Mouse (Mus musculus): ENCODE results near the gene Map3k15.

Gene Map3k15

GRCm38 (mm10) chrX:159988002-159988960, at the start of gene Map3k15:
Gene Map3k15, plus strand, starts transcription at chrX:159988433.
- in situ Hi-C loops (cut with MboI, MseI), result no loop called here

- in situ Hi-C loops (cut with MboI, MseI), result loop anchor here in 1 of 2 experiments (5.0 kb wide), 1 partner anchor 315 kb away; the partner anchor contains the start of gene Sh3kbp1
Measured at GRCm38 (mm10) chrX:159942569-159942968, 45.7 kb upstream of the Map3k15 start.

DNA sequence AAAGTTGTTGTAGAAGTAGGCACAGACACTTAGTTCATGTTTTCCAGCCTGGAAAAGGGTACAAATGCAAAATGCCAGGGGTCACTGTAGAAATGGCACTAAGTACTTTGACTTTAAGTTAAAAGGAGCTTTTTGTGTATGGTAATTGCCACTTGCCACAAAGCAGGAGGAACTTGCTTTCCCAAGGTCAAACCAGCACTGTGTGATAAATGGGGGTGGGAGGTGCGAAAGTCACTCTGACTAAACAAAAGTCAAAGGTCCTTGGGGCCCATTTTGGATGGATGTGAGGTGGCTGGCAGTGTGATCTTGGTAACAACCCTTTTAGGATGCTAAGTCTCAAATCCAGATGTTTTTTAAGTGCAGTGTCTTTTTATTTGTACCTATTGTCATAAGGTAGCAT, 44.6 kb upstream of the Map3k15 start:
- in situ Hi-C loops (cut with MboI, MseI), result loop anchor here in 1 of 2 experiments (5.0 kb wide), 1 partner anchor 316 kb away; the partner anchor contains the start of gene Sh3kbp1

GRCm38 (mm10) chrX:159953546-159954429, 34.4 kb upstream of the Map3k15 start:
- in situ Hi-C loops (cut with MboI, MseI), result no loop called here

- in situ Hi-C loops (cut with MboI, MseI), result no loop called here
Measured at GRCm38 (mm10) chrX:159954430-159954779, 33.8 kb upstream of the Map3k15 start.

DNA sequence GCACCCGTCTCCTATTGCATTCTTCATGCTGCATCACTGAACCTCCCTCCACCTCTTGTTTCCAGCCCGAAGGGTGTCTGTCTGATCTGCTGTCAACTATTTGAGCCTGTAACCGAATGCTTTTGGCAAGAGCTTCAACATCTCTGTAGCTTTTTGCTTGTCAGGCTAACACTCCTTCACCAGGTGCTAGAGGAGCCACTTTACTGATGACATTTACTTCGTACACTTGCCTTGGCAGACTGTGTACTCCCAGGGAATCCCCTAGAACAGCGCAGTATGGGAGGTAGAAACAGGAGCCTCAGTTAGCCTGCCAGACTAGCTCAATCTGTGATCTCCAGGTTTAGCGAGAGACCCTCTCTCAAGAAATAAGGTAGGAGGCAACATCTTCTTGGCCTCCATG, 32.8 kb upstream of the Map3k15 start:
- in situ Hi-C loops (cut with MboI, MseI), result no loop called here

- in situ Hi-C loops (cut with MboI, MseI), result no loop called here
Measured at GRCm38 (mm10) chrX:159961385-159961784, 26.8 kb upstream of the Map3k15 start.

- in situ Hi-C loops (cut with MboI, MseI), result no loop called here
Measured at GRCm38 (mm10) chrX:159963273-159963672, 25.0 kb upstream of the Map3k15 start.

DNA sequence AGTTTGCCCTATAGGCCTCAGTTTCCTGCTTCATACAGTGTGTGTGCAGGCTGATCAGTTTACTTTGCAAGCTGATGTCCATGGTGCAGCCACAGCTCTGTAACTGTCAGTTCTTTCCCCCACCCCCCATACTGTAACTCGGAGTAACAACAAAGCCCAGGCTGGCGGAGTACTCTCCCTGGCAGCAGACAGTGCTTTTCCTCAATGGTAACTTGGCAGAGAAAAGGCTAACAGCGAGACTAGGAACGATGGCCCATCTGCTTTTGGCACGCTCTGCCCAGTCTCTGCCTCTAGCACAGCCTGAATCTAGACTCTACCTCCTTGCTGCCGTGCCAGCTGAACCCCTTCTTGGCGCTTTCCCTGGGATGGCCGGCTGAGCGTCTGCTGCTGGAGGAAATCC, 24.3 kb upstream of the Map3k15 start:
- in situ Hi-C loops (cut with MboI, MseI), result no loop called here

DNA sequence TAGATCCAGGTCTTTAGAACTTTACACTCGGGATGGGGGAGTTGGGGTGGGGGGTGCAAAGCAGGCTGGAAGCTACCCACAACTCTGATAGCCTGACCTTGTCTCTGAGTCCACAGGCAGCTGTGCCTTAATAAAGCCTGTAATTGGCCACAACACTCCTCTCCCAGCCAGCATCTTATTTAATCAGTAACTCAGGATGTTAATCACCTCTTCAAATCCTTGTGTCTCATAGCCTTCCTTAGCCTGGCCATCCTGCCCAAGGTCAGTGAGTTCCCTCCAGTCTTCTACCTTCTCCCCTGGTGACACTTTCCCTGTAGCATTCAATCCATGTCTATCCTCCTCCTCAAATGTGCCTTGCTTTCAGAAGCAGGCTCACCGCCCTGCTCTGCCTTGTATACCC, 19.2 kb upstream of the Map3k15 start:
- in situ Hi-C loops (cut with MboI, MseI), result no loop called here

DNA sequence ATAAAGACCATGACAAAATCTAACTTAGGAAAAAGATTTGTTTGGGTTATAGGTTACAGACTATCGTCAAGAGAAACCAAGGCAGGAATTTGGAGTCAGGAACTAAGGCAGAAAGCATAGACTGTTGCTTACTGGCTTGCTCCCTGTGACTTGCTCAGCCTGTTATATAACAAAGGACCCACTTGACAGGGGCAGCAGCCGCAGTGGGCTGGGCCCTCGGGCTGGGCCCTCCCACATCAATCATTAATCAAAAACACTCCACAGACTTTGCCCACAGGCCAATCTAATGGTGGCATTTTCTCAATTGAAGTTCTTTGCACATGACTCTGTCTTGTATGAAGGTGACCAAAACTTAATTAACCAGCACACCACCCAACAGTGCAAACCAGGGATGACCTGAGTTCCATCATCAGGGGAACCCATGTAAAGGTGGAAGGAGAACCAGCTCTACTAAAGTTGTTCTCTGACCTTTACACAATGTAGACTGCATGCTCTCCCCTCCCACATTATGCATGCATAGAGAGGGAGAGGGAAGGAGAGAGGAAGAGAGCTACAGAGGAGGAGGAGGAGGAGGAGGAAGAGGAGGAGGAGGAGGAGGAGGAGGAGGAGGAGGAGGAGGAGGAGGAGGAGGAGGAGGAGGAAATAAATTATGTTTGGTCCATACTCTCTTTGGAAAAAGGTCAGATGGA, 17.0 kb upstream of the Map3k15 start:
- in situ Hi-C loops (cut with MboI, MseI), result no loop called here

GRCm38 (mm10) chrX:159973730-159974129, 14.5 kb upstream of the Map3k15 start:
- in situ Hi-C loops (cut with MboI, MseI), result no loop called here

DNA sequence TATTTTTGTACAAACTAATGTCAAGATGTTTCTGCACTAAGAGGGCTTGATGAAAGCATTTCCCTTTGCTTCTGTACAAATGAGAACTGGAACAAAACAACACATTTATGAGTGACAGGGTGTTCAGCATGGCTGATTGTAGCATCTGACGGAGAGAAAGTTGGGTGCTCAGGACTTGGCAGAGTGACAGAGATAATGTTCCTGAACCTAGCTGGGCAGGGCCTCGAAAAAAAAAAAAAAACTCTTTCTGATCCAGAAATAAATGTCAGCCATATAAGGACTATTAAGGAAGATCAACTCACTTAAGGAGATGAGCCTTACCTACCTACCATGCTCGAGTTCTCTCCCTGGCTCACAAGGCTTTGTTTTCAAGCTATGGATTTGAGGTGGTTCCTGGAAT, 12.0 kb upstream of the Map3k15 start:
- in situ Hi-C loops (cut with MboI, MseI), result no loop called here

DNA sequence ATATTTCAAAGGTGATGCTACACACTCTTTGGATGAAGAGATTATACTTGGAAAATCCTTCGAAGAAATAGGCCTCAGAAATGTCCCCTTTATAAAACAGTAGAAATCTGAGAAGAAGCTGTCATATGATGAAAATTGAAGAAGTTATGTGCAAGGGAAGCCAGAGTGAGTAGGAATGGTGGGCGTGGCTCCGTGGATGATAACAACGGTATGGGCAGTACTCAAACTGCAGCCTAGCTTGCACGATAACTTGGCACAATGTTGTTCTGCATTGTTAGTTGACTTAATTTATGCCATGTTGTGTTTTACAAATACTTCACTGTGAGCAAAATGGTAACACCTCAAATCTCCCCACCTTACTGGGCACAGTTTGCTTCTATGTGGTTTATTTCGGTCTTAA, 7.6 kb downstream of the Map3k15 start:
- in situ Hi-C loops (cut with MboI, MseI), result no loop called here

DNA sequence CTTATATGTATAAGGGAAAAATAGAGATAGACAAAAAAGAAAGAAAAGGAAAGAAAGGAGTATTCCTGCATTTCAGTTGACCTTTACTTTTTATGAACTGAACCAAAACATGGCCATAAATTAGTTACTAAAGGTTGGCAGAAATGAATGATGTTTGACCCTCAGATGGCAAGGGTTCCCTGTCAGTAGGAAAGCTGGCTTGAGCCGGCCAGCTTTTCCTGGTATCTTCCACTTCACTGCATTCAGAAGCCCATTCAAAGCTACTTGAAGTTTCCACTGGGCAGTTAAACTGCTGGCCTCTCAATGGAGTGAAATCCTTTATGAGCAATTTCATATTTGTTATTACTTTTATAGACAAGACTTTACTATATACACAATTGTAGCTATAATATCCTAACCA, 65.1 kb downstream of the Map3k15 start:
- in situ Hi-C loops (cut with MboI, MseI), result no loop called here

DNA sequence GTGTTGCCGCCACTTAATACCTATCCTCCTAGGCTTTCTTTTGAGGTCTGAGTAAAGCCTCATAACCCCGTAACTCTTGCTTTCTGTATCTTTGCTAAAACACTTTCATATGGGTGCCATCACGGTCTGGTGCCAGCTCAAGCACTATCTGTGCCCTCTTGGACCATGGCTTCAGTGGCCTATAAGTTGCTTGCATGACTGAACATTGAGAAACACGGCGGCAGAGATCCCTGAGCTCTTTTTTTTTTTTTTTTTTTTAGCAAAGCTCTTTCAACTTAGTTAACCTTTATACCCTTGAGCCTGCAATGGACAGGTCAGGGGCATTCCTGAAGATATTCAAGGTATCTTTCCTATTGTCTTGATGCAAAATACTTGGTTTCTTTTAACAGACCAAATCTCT, 66.4 kb downstream of the Map3k15 start:
- in situ Hi-C loops (cut with MboI, MseI), result no loop called here

DNA sequence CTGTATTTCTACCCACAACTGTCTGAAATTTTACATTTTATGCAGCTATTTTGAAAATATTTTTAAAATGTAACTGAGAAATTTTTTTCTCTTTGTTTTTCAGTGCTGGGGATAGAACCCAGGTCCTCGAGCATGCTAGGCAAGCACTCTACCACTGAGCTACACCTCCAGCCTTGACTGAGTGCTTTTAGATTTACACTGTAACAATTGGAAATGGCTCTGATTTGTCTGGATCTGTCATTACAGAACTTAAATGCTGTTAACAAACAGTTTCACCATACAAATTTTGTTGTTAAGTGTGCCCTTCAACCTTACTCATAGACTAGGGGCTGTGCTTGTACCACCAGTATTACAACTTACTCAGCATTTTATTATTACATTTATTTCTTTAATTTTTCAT, 103.7 kb downstream of the Map3k15 start:
- in situ Hi-C loops (cut with MboI, MseI), result no loop called here

DNA sequence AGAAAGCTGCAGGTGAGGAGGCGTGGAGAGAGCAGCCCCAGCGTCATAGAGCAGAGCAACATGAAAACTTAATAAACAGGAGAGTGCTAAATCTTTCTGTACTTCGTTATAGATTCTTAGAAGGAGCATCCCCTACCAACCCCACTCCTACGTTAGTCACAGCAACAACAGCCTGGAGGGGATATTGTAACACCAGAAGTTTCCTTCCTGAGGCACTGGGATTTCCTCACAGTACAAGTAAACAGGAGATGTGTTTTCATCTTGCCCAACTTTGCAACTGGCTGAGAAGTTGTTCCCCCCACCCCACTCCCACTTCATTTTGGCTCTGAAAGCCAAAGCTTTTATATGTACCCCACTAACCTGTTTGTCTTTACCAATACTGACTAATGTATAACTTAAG, 119.6 kb downstream of the Map3k15 start:
- in situ Hi-C loops (cut with MboI, MseI), result no loop called here

DNA sequence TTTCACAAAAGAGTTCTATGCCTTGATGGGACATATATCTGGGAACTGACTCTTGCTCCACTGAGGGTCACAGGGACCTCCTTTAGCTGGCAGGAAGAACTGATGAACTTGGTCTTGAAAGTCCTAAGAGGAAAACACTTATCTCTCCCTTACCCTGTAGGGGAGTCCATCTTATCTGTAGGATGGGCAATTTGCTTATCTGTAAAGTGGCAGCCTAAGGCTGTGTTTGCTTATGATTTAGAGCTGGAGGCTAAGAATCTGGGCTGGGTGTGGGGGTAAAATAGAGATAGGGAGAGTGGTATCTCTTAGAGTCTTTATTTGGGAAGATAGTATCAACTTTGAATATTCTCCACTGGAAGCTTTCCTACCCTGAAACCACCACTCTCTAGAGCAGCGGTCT, 125.5 kb downstream of the Map3k15 start:
- in situ Hi-C loops (cut with MboI, MseI), result loop anchor here in 1 of 2 experiments (10.0 kb wide), 1 partner anchor 489 kb away; the partner anchor contains the start of gene Sh3kbp1

DNA sequence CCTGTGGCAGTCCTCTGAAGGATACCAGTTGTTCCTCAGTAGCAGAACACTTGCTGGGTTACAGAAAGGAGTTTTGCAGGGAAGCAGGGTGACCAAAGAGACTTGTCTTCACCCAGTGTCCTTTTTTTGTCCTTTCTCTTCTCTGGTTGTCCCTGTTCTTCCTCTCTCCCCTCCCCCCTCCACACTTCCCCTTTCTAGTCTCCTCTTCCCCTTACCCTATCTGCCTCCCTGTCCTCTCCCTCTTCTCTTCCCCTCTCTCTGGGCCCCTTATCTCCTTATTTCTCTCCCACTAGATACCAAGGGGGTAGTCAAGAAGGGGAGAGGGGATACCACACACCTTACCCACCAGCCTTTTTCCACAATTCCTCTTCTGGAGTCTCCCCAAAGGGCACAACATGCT, 127.8 kb downstream of the Map3k15 start:
- in situ Hi-C loops (cut with MboI, MseI), result loop anchor here in 1 of 2 experiments (10.0 kb wide), 1 partner anchor 491 kb away; the partner anchor contains the start of gene Sh3kbp1

DNA sequence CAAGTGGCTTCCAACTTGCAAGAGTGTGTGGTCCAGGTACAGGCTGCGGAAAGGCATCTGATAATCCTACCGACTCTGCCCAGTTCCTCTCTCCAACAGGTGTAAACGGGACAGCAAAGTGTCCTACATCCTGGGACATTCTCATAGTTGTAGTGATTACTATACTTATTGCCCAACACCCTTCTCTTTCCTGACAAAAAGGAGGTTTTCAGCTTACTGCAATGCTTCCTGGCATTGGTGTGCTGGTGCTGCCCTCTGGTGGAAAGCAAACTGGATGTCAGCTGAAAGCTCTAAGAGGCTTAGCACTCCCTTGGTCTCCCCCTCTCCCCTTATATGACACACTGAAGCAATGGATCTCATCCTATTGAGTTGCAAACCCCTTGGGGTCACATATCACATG, 128.4 kb downstream of the Map3k15 start:
- in situ Hi-C loops (cut with MboI, MseI), result loop anchor here in 1 of 2 experiments (10.0 kb wide), 1 partner anchor 492 kb away; the partner anchor contains the start of gene Sh3kbp1
